ENCODE assay signal across 7 mouse cellular contexts in the genomic region with DNA sequence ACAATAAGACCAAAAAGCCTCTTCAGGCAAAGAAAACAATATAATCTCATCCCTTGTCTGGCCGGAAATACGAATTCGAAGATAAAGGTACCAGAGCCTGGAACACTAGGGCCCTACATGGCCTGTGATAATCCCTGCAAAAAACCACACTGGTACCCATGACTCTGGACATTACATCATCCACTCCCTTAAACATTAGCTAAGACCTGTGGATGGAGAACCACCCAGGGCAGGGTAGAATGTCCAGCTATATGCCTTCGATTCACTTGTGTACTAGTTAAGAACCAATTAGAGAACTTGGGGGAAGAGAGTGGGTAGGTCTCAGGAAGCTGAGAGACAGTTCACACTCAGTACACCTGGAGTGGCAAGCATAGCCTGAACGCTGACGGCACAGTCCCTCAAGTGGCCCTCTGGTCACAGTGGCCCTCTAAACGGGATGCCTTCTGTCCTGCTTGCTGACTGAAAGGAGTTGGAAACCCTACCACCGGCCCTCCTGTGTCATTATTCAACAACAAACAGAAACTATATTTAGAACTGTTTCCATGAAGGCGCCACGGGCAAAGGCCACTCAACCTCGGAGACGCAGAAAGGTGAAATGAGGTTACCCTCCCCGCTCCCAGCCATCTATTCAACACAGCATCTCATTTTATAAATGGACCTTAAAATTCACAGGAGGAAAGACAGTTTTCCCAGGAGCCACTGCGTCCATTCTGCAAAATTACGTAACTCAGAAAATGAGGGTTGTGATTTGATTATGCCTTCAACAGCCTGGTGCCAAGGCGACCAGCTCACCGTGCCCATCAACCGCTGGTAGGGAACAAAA.
DNase-seq lines count a peak whose midpoint lies in the region; ATAC-seq and TF ChIP-seq lines count a peak whose summit lies in the region.

No protein-coding gene starts in this region.

- 0 out of 2 replicates have a peak, but pooled peaks have one; percentile 28 for TF ChIP-seq POLR2A in heart, adult 2 months (IDR thresholded peaks at IDR 0.05; ENCODE audit: insufficient read depth, low read depth, low read length)

- H3K9ac ChIP-seq in heart, adult 2 months (ENCODE audit: low read depth, low read length) = no peak overlapping the region; the same call in 1 of the 2 replicates
- no peak overlapping the region for H3K9ac ChIP-seq in neural tube, embryonic 15.5 days (replicated peaks)

- intact Hi-C loops in heart, adult 2 months (cut with DNase I) = loop anchor here (2.0 to 5.0 kb wide), 3 partner anchors 16 to 63 kb away; a partner anchor contains a TSS

- 41% methylated on average over 18 of the region's 18 CpGs for WGBS in heart, adult 2 months
- WGBS in neural tube, embryonic 15.5 days = 83% methylated on average over 18 of the region's 18 CpGs

- H3K4me1 ChIP-seq in heart, adult 2 months (ENCODE audit: control insufficient read depth, insufficient read depth, low read length) = peaks cover 8% of the 10 kb centered on the region
- H3K4me1 ChIP-seq in neural tube, embryonic 15.5 days = peaks cover 28% of the 10 kb centered on the region

- H3K79me2 ChIP-seq in heart, adult 2 months (replicated peaks; ENCODE audit: control insufficient read depth, insufficient read depth, low read length) = 0 out of 2 replicates have a peak, but pooled peaks cover 2% of the 10 kb centered on the region

- peak; percentile 36 for DNase-seq in left cerebral cortex, adult 11 months (ENCODE audit: low spot score)
- DNase-seq in left cerebral cortex, adult 18-20 months (ENCODE audit: low spot score in 2 of 2) = no peak
- DNase-seq in heart, adult 2 months = peak; percentile 43 to 72
- DNase-seq in kidney, adult 8-10 months = peak; percentile 89 to 94
- no peak for DNase-seq in thymus, postnatal 14 days
- no peak for DNase-seq in cerebellum, postnatal 14 days

- no peaks in the 10 kb centered on the region for H3K27me3 ChIP-seq in heart, adult 2 months (ENCODE audit: control insufficient read depth, insufficient read depth, low read length)
- H3K27me3 ChIP-seq in neural tube, embryonic 15.5 days (replicated peaks) = no peaks in the 10 kb centered on the region

- no peak for TF ChIP-seq CTCF in heart, adult 2 months (IDR thresholded peaks at IDR 0.05)

- H3K4me2 ChIP-seq in neural tube, embryonic 15.5 days = no peak overlapping the region

- TF ChIP-seq EP300 in heart, adult 2 months (IDR thresholded peaks at IDR 0.05; ENCODE audit: insufficient read depth, low read depth, low read length) = peak; percentile 75; the same call in 1 of the 2 replicates

- ATAC-seq in neural tube, embryonic 15.5 days (ENCODE audit: low FRiP score) = no peak

- H3K4me3 ChIP-seq in heart, adult 2 months = no peak overlapping the region
- H3K4me3 ChIP-seq in neural tube, embryonic 15.5 days (replicated peaks) = no peak overlapping the region

- H3K9me3 ChIP-seq in neural tube, embryonic 15.5 days (replicated peaks) = no peaks in the 10 kb centered on the region

- peak overlapping the region; percentile 83 for H3K27ac ChIP-seq in heart, adult 2 months
- 0 out of 2 replicates have a peak overlapping the region, but pooled peaks have one; percentile 7 for H3K27ac ChIP-seq in neural tube, embryonic 15.5 days (replicated peaks)

- peaks cover 10% of the 10 kb centered on the region for H3K36me3 ChIP-seq in heart, adult 2 months (ENCODE audit: control insufficient read depth, insufficient read depth, low read length)
- H3K36me3 ChIP-seq in neural tube, embryonic 15.5 days = no peaks in the 10 kb centered on the region

Comparison
In these comparisons a context has a peak if more than half of its experiments do, and no peak if none do; other contexts are left out.
1. DNase-seq: peak in left cerebral cortex, adult 11 months (single experiment), heart, adult 2 months (2 of 2) and kidney, adult 8-10 months (2 of 2); none in left cerebral cortex, adult 18-20 months (0 of 2), thymus, postnatal 14 days (single experiment) and cerebellum, postnatal 14 days (0 of 2).